ENCODE assay signal across 8 mouse cellular contexts in genomic region chr6:99028161-99028988, GRCm38 (mm10).
DNase-seq lines count a peak whose midpoint lies in the region; ATAC-seq and TF ChIP-seq lines count a peak whose summit lies in the region.

No protein-coding gene starts in this region.

- intact Hi-C loops in gastrocnemius, postnatal 14 days (cut with DNase I; ENCODE audit: low total_unique reads) = no loop called here

- peak; percentile 4; the same call in 1 of the 2 replicates for TF ChIP-seq CTCF in stomach, postnatal 0 days (IDR thresholded peaks at IDR 0.05; ENCODE audit: low read depth)

- H3K27me3 ChIP-seq in intestine, embryonic 14.5 days (replicated peaks; ENCODE audit: control insufficient read depth, insufficient read depth, low read length) = no peaks in the 10 kb centered on the region
- H3K27me3 ChIP-seq in liver, embryonic 15.5 days = peaks cover 22% of the 10 kb centered on the region
- no peaks in the 10 kb centered on the region for H3K27me3 ChIP-seq in stomach, postnatal 0 days (ENCODE audit: control insufficient read depth, insufficient read depth, low read length)

- H3K4me3 ChIP-seq in intestine, embryonic 14.5 days (ENCODE audit: low read depth, low read length) = peak overlapping the region; percentile 80
- peak overlapping the region; percentile 63 for H3K4me3 ChIP-seq in liver, embryonic 15.5 days (replicated peaks)
- H3K4me3 ChIP-seq in stomach, postnatal 0 days (ENCODE audit: low read depth, low read length) = peak overlapping the region; percentile 83

- TF ChIP-seq EP300 in stomach, postnatal 0 days (optimal IDR thresholded peaks at IDR 0.05) = no peak

- DNase-seq in cerebellum, adult 9-10 months = no peak
- DNase-seq in adrenal gland, postnatal 25 days = peak; percentile 68
- DNase-seq in gastrocnemius, postnatal 14 days = peak; percentile 57
- peak; percentile 88 for DNase-seq in intestine, embryonic 14.5 days (ENCODE audit: low spot score)
- peak; percentile 85 for DNase-seq in neural tube, embryonic 10.5 days (ENCODE audit: extremely low spot score, low spot score)
- peak; percentile 81 for DNase-seq in stomach, postnatal 0 days (ENCODE audit: low spot score)

- no peaks in the 10 kb centered on the region for H3K36me3 ChIP-seq in intestine, embryonic 14.5 days (ENCODE audit: control insufficient read depth, insufficient read depth, low read length)
- no peaks in the 10 kb centered on the region for H3K36me3 ChIP-seq in liver, embryonic 15.5 days (replicated peaks)
- H3K36me3 ChIP-seq in stomach, postnatal 0 days (ENCODE audit: control insufficient read depth, insufficient read depth, low read length) = no peaks in the 10 kb centered on the region

- under 1% methylated on average over 52 of the region's 87 CpGs for WGBS in intestine, embryonic 14.5 days
- WGBS in liver, embryonic 15.5 days (ENCODE audit: insufficient replicate concordance) = under 1% methylated on average over 81 of the region's 87 CpGs
- under 1% methylated on average over 71 of the region's 87 CpGs for WGBS in stomach, postnatal 0 days

- no peaks in the 10 kb centered on the region for H3K9me3 ChIP-seq in intestine, embryonic 14.5 days (ENCODE audit: control insufficient read depth, low read length)
- no peaks in the 10 kb centered on the region for H3K9me3 ChIP-seq in liver, embryonic 15.5 days (replicated peaks)
- H3K9me3 ChIP-seq in stomach, postnatal 0 days (ENCODE audit: control insufficient read depth, low read length) = no peaks in the 10 kb centered on the region

- peaks cover 54% of the 10 kb centered on the region for H3K4me1 ChIP-seq in intestine, embryonic 14.5 days (replicated peaks; ENCODE audit: control insufficient read depth, insufficient read depth, low read length)
- peaks cover 54% of the 10 kb centered on the region for H3K4me1 ChIP-seq in liver, embryonic 15.5 days (replicated peaks)
- peaks cover 8% of the 10 kb centered on the region; the same call in 1 of the 2 replicates for H3K4me1 ChIP-seq in stomach, postnatal 0 days (replicated peaks; ENCODE audit: control insufficient read depth, insufficient read depth)

- H3K27ac ChIP-seq in intestine, embryonic 14.5 days (ENCODE audit: low read depth) = peak overlapping the region; percentile 96
- H3K27ac ChIP-seq in liver, embryonic 15.5 days (replicated peaks) = peak overlapping the region; percentile 64
- peak overlapping the region; percentile 94 for H3K27ac ChIP-seq in stomach, postnatal 0 days (replicated peaks)

- peak overlapping the region; percentile 78 for H3K4me2 ChIP-seq in intestine, embryonic 14.5 days (ENCODE audit: low read length)
- peak overlapping the region; percentile 78 for H3K4me2 ChIP-seq in liver, embryonic 15.5 days
- peak overlapping the region; percentile 94 for H3K4me2 ChIP-seq in stomach, postnatal 0 days (replicated peaks; ENCODE audit: low read depth)

- peak; percentile 27; the same call in 1 of the 2 replicates for ATAC-seq in cerebellum, adult (ENCODE audit: insufficient number of reproducible peaks, low FRiP score, low TSS enrichment)
- peak; percentile 94 for ATAC-seq in intestine, embryonic 14.5 days (replicated peaks; ENCODE audit: low FRiP score, low TSS enrichment, low read depth)
- ATAC-seq in liver, embryonic 15.5 days (ENCODE audit: insufficient read depth) = peak; percentile 69
- peak; percentile 91 for ATAC-seq in stomach, postnatal 0 days (ENCODE audit: low FRiP score, low TSS enrichment)

- peak overlapping the region; percentile 87 for H3K9ac ChIP-seq in intestine, embryonic 14.5 days (ENCODE audit: low read length)
- peak overlapping the region; percentile 56 for H3K9ac ChIP-seq in liver, embryonic 15.5 days
- peak overlapping the region; percentile 91 for H3K9ac ChIP-seq in stomach, postnatal 0 days (ENCODE audit: low read length)

Comparison
In these comparisons a context has a peak if more than half of its experiments do, and no peak if none do; other contexts are left out.
1. ATAC-seq: peak in every context shown above with its lines; median percentile 94 in intestine, embryonic 14.5 days; 91 in stomach, postnatal 0 days; 69 in liver, embryonic 15.5 days; 27 in cerebellum, adult.